Mouse (Mus musculus) adipocyte (in vitro differentiated cells): ENCODE results near the gene Tars.
A peak's percentile ranks its signal among the peaks of the same experiment; 100 is the strongest.

ENCODE experiments used
- DNase-seq: peaks from one replicate; pipeline ENCODE4 v3.0.0-alpha.2; 2016; ENCODE audit warnings: low spot score

The Tars gene

GRCm38 (mm10) chr15:11399356-11400067, at the start of gene Tars:
Tars (minus strand) TSS chr15:11399665.
- peak; percentile 100 for DNase-seq

- DNase-seq: peak; percentile 19
Observed at GRCm38 (mm10) chr15:11437361-11437760, 37.9 kb upstream of the Tars start.

- no peak for DNase-seq
Observed at GRCm38 (mm10) chr15:11436709-11437280, 37.3 kb upstream of the Tars start.

- no peak for DNase-seq
Observed at GRCm38 (mm10) chr15:11426899-11427298, 27.4 kb upstream of the Tars start.

- no peak for DNase-seq
Observed at GRCm38 (mm10) chr15:11413484-11413883, 14.0 kb upstream of the Tars start.

GRCm38 (mm10) chr15:11412542-11412941, 13.1 kb upstream of the Tars start:
- no peak for DNase-seq

GRCm38 (mm10) chr15:11411846-11412245, 12.4 kb upstream of the Tars start:
- DNase-seq: no peak

GRCm38 (mm10) chr15:11408155-11408826, 8.8 kb upstream of the Tars start:
- peak; percentile 90 for DNase-seq

GRCm38 (mm10) chr15:11407381-11407780, 7.9 kb upstream of the Tars start:
- peak; percentile 89 for DNase-seq

- DNase-seq: no peak
Observed at GRCm38 (mm10) chr15:11406769-11407168, 7.3 kb upstream of the Tars start.

- DNase-seq: peak; percentile 21
Observed at GRCm38 (mm10) chr15:11398676-11399350, 652 bp downstream of the Tars start.

- DNase-seq: peak; percentile 65
Observed at GRCm38 (mm10) chr15:11396421-11396820, 3.0 kb downstream of the Tars start.

GRCm38 (mm10) chr15:11392903-11393302, 6.6 kb downstream of the Tars start:
- DNase-seq: no peak

GRCm38 (mm10) chr15:11383796-11384195, 15.7 kb downstream of the Tars start:
- DNase-seq: no peak

- no peak for DNase-seq
Observed at GRCm38 (mm10) chr15:11382585-11382984, 16.9 kb downstream of the Tars start.

- DNase-seq: no peak
Observed at GRCm38 (mm10) chr15:11380616-11381015, 18.8 kb downstream of the Tars start.

GRCm38 (mm10) chr15:11380087-11380530, 19.4 kb downstream of the Tars start:
- DNase-seq: peak; percentile 64

GRCm38 (mm10) chr15:11379431-11380086, 19.9 kb downstream of the Tars start:
- no peak for DNase-seq

- peak; percentile 55 for DNase-seq
Observed at GRCm38 (mm10) chr15:11370477-11371085, 28.9 kb downstream of the Tars start.

GRCm38 (mm10) chr15:11369572-11369971, 29.9 kb downstream of the Tars start:
- DNase-seq: no peak

GRCm38 (mm10) chr15:11364795-11365194, 34.7 kb downstream of the Tars start:
- DNase-seq: peak; percentile 29

- DNase-seq: no peak
Observed at GRCm38 (mm10) chr15:11364112-11364511, 35.4 kb downstream of the Tars start.
